Mouse (Mus musculus) liver (tissue): ENCODE measurements around the gene Bpifa6.
"Not testable (repeated sequence)": the region's sequence is repeated elsewhere in the genome, so short reads cannot be mapped to it uniquely, and the experiment has no call there.

Experiments used
- DNase-seq: peaks from one replicate; pipeline ENCODE4 v3.0.0-alpha.2; 2020; ENCODE audit warnings: mixed read lengths

Gene Bpifa6

DNA sequence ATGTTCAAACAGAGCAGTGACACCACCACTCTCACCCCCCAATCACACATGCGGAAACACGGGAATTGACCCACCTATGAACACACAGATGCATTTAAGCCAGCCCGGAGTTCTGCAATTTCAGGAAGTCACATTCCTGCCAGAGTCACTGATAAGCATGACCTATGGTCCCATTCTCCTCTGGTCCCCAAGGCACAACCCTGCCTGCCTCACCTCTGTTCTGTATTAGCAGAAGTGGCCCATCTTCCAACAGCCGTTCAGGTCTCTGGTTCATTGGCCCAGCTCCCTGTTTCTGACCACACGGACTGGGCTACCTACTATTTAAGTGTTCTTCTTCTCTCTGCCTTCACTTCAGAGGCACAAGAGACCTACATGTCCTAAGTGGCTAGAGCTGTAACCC, at the start of gene Bpifa6:
Bpifa6 (plus strand) TSS at position 364 of the 400 bp plus-strand sequence.
- no peak for DNase-seq

GRCm38 (mm10) chr2:153929871-153930413, 44.8 kb upstream of the Bpifa6 start:
- DNase-seq: peak; percentile 55

GRCm38 (mm10) chr2:153931125-153931524, 43.6 kb upstream of the Bpifa6 start:
- no peak for DNase-seq

GRCm38 (mm10) chr2:153933311-153933710, 41.4 kb upstream of the Bpifa6 start:
- no peak for DNase-seq

DNA sequence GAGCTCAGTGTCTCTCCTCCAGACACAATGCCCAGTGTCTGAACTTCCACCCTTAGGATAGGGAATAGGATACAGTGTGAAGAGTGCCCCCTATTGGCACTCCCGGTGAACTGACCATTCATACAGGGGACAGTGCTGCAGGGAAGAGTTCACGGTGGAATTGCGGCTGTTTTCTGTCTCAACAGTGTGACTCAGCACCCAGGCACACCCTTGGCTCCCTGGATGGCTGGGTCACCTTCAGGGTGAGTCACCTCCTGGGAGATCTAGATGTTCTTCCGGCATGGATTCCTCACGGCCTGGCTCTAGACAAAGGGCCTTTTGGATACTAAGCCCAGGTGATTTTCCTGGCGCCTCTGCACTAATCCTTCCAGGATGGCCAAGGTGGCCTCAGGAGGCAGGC, 39.4 kb upstream of the Bpifa6 start:
- DNase-seq: no peak

DNA sequence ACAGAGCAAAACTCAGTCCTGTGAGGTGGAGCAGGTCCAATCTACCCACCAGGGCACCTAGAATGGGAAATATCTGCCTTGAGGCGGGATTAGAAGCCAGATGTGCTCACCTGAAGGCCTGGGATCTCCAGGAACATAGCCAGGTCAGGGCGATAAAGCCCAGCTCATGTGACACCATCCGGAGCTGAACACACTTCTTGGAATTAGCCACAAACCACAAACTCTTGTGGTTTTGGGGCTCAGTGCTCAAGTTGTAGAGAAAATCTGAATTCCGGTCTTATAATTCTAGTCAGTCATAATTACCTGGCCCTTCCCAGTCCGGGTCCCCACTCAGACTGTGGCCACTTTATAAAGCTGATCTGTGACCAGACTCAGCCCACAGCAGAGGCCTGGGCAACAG, 36.9 kb upstream of the Bpifa6 start, which contains the start of gene Bpifb4:
Bpifb4 (plus strand) TSS at position 370 of the 400 bp plus-strand sequence.
- no peak for DNase-seq

GRCm38 (mm10) chr2:153943537-153943936, 31.2 kb upstream of the Bpifa6 start:
- DNase-seq: peak; percentile 47

GRCm38 (mm10) chr2:153944567-153944966, 30.2 kb upstream of the Bpifa6 start:
- DNase-seq: no peak

DNA sequence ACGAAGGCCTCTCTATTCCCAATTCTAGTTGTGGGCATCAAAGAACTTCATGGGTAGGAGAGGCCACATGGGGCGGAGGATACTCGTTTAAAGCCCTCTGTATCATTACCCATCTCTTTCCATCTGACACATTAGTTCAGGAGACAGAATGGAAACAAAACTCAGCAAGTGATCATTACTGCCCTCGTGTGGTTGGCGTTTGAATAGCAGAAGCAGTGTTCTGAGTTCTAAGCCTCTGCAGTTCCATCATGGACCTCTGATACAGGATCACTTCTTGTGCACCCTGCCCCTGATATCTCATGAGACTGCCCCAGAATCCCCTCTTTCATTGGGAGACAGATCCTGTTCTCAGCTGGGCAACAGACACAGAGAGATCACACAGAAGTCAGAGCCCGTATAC, 21.8 kb upstream of the Bpifa6 start:
- DNase-seq: peak; percentile 48

GRCm38 (mm10) chr2:153953836-153954235, 20.9 kb upstream of the Bpifa6 start:
- peak; percentile 56 for DNase-seq

DNA sequence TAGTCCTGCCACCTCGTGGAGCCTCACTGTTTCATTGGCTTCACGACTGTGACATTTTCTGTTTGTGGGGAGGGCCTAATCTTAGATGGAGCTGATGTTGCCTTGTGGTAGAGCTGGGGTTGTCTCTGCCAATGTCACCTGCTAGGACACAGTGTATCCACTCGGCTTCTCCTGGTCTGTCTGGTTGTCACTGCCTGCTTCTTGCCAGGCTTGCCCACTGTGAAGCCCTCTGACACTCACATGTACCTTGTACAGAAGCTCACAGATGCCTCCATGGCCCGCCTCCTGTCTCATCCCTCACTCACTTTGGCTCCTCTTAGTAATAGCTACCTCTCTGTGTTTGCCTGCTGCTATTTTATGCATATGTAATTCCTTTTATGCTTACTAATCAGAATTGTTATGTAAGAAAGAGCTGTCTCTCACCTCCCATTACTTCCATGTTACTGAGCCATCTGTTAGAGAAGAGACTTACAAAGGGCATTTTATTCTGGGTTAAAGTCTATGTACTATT, 11.9 kb upstream of the Bpifa6 start:
- no peak for DNase-seq

DNA sequence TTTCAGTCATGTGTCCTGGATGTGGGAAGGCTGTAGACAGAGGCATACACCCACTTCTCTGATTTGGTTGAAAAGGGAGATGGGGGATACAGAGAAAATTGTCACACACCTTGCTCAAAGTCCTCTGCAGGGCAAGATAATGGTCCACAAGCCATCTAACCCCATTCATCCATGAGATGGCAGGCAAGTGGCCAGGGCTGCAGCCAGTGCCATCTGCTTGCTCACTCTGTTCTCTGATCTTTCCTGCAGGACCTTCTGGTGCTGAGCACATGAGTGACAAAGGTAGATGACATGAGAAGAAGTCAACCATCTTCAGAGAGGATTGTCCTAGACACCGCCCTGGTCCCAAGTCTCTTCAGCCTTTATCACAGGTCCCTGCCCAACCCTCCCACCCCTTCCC, 11.4 kb upstream of the Bpifa6 start:
- no peak for DNase-seq

GRCm38 (mm10) chr2:153970221-153970620, 4.5 kb upstream of the Bpifa6 start:
- DNase-seq: no peak

DNA sequence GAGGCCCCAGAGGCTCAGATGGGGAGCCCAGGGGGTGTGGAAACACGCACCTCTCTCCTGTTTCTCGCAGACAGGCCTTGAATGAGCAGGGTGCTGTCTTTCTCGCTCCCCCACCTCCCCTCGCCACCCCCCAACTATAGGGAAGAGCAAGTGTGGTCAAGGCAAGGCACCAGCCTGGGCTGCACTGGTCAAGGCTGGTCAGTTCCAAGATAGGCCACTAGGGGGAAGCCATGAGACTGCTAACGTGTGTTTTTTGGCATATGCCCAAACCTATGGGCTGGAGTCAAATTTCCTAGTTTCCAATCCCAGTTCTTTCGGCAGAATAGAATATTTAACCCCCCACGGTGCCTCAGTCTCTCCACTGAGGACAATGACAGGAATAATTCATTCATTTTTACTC, 21.0 kb downstream of the Bpifa6 start:
- DNase-seq: peak; percentile 71

DNA sequence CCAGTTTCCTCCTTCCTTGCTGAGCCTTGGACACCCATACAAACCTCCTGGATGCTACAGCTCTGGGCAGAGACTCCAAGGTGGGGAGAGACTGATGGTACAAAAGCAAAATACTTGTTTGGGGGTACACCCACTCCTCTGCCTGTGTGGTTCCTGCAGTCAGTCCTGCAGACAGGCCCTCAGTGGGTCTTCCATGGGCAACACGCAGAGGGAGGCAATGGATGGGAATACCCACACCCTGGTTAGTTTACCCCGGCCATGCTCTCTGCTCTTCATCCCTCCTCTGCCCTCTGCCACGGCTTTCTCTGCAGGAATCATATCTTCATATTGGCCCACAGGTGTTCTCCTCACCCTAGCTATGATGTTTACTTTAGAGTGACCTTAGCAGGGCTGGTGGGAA, 25.8 kb downstream of the Bpifa6 start:
- DNase-seq: no peak

- no peak for DNase-seq
These were observed 26.3 kb downstream of the Bpifa6 start for GRCm38 (mm10) chr2:154001056-154001455.

- no peak for DNase-seq
These were observed 29.7 kb downstream of the Bpifa6 start for GRCm38 (mm10) chr2:154004456-154004855.

DNA sequence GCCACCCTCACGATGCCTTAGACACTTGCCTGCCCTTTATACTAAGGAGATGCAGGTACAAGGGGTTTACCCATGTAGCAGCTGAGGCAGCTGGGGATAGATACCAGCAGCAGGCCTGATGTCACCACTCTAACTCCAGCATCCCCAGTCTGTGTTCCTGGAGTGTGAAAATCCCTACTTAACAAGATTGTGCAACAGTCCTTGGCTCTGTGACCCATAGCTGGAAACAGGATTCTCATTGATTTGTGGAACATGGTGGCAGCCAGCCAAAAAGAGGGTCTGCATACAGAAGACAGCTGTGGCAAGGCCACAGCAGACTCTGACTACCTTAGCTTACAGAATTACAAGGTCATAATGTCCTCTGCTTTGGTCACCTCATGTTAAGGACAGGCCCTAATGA, 30.3 kb downstream of the Bpifa6 start:
- DNase-seq: no peak

- DNase-seq: no peak
These were observed 31.0 kb downstream of the Bpifa6 start for GRCm38 (mm10) chr2:154005734-154006133.

DNA sequence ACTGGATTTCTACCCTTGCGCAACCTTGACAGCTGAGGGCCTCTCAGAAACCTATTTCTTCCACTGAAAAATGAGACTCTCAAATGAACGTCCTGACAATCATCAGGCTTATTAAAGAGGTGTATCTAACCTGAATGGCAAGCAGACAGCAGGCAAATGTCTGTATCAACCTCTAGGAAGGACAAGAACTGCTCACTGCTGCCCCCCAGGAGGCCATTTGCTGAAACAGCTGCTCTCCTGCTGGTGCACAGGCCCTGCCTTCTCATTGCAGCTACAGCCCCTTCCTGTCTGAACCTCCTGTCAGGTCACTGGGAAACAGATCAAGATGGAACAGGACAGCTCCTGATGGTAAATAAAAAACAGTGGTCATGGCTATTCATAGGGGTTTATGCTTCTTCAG, 31.6 kb downstream of the Bpifa6 start:
- no peak for DNase-seq

DNA sequence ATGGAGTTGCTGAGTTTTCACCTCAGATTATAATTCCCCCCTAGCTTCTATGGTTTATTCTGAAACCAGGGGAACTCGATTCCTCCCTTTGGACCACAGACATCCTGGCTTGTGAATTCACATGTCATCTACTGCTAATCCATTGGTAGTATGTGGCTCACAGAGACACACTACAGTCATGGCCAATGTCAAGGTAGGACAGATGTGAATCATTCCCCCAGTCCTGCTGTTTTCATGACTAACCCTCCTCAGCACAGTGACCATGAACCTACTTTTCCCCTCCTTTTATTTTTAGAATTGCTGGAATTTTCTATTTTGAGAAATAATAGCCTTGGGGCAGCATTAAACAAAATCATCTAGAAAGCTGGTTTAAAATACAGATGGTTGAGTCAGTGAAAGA, 32.6 kb downstream of the Bpifa6 start:
- no peak for DNase-seq

- DNase-seq: no peak
These were observed 33.2 kb downstream of the Bpifa6 start, which contains the start of gene Bpifa2 for GRCm38 (mm10) chr2:154007965-154008364. TSS of gene Bpifa2 (plus strand) at chr2:154008265.

GRCm38 (mm10) chr2:154017990-154018389, 43.2 kb downstream of the Bpifa6 start:
- DNase-seq: no peak

DNA sequence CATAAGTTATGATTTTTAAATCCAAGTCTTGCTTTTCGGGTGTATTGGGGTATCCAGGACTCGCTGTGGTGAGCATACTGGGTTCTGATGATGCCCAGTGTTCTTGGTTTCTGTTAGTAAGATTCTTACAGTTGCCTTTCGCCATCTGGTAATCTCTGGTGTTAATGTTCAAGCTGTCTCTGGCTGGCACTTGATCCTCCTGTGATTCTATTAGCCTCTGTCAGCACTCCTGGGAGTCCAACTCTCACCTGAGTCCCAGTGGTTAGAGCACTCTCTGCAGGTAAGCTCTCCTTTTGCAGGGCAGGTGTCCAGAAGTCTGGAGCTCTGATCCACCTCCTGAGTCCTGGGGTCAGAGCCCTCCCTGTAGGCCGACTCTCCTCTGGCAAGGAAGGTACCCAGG, 49.9 kb downstream of the Bpifa6 start:
- DNase-seq: not testable (repeated sequence)

DNA sequence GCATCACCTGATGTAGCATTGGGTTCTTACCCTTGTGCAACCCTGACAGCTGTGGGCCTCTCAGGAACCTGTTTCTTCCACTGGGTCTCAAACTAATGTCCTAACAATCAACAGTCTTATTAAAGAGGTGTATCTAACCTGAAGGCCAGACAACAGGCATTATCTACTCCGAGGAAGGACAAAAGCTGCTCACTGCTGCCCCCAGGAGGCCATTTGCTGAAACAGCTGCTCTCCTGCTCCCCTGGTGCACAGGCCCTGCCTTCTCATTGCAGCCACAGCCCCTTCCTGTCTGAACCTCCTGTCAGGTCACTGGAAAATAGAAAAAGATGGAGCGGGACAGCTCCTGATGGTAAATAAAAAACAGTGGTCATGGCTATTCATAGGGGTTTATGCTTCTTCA, 64.2 kb downstream of the Bpifa6 start:
- peak; percentile 7 for DNase-seq
